16 mouse cellular contexts compared by ENCODE assay signal in genomic region chr7:113828122-113828571, GRCm38 (mm10).
DNase-seq lines count a peak whose midpoint lies in the region; ATAC-seq and TF ChIP-seq lines count a peak whose summit lies in the region.
"Had no signal": no experiment of that assay in that cellular context is flagged by ENCODE, and none has a peak within 500 bp of the region (broad histone marks: within the 10 kb centered on the region; RNA-seq: fewer than 3 reads in every experiment).

No protein-coding gene starts in this region.

- no peaks in the 10 kb centered on the region for H3K27me3 ChIP-seq in heart, embryonic 10.5 days (ENCODE audit: insufficient read depth, poor library complexity, severe bottlenecking)
- H3K27me3 ChIP-seq in forebrain, embryonic 16.5 days (replicated peaks; ENCODE audit: control insufficient read depth, insufficient read depth, low read length), result no peaks in the 10 kb centered on the region
- no peaks in the 10 kb centered on the region for H3K27me3 ChIP-seq in intestine, postnatal 0 days (replicated peaks; ENCODE audit: control insufficient read depth, insufficient read depth, low read length)
- no peaks in the 10 kb centered on the region for H3K27me3 ChIP-seq in neural tube, embryonic 14.5 days (ENCODE audit: control insufficient read depth, insufficient read depth, low read length)
- H3K27me3 ChIP-seq: liver, embryonic 15.5 days had no signal

- 48% methylated on average over 2 of the region's 2 CpGs for WGBS in heart, embryonic 10.5 days
- WGBS in forebrain, embryonic 16.5 days, result 4% methylated on average over 2 of the region's 2 CpGs
- WGBS in intestine, postnatal 0 days, result 35% methylated on average over 2 of the region's 2 CpGs
- 19% methylated on average over 2 of the region's 2 CpGs for WGBS in neural tube, embryonic 14.5 days

- H3K4me2 ChIP-seq in forebrain, embryonic 16.5 days (ENCODE audit: low read length), result no peak overlapping the region
- H3K4me2 ChIP-seq in intestine, postnatal 0 days (replicated peaks; ENCODE audit: low read depth), result 0 out of 2 replicates have a peak overlapping the region, but pooled peaks have one; percentile 1
- no peak overlapping the region for H3K4me2 ChIP-seq in neural tube, embryonic 14.5 days (ENCODE audit: low read depth, low read length)
- H3K4me2 ChIP-seq: liver, embryonic 15.5 days had no signal

- H3K4me1 ChIP-seq in heart, embryonic 10.5 days, result peaks cover 68% of the 10 kb centered on the region
- H3K4me1 ChIP-seq in forebrain, embryonic 16.5 days (replicated peaks; ENCODE audit: control insufficient read depth, insufficient read depth, low read length), result peaks cover 11% of the 10 kb centered on the region
- peaks cover 17% of the 10 kb centered on the region for H3K4me1 ChIP-seq in intestine, postnatal 0 days (replicated peaks; ENCODE audit: control insufficient read depth, insufficient read depth, low read length)
- 0 out of 2 replicates have a peak, but pooled peaks cover 2% of the 10 kb centered on the region for H3K4me1 ChIP-seq in neural tube, embryonic 14.5 days (ENCODE audit: control insufficient read depth, insufficient read depth, low read length)

- ATAC-seq in forebrain, embryonic 16.5 days, result peak; percentile 89
- peak; percentile 28; the same call in 1 of the 2 replicates for ATAC-seq in intestine, postnatal 0 days
- peak; percentile 92 for ATAC-seq in neural tube, embryonic 14.5 days (ENCODE audit: low read depth)

- no peak overlapping the region for H3K4me3 ChIP-seq in heart, embryonic 10.5 days
- no peak overlapping the region for H3K4me3 ChIP-seq in forebrain, embryonic 16.5 days (replicated peaks; ENCODE audit: low read length)
- H3K4me3 ChIP-seq in intestine, postnatal 0 days (ENCODE audit: low read depth, low read length), result no peak overlapping the region
- H3K4me3 ChIP-seq in neural tube, embryonic 14.5 days (ENCODE audit: low read depth, low read length), result no peak overlapping the region
- H3K4me3 ChIP-seq: liver, embryonic 15.5 days had no signal

- no peaks in the 10 kb centered on the region for H3K9me3 ChIP-seq in heart, embryonic 10.5 days
- H3K9me3 ChIP-seq in forebrain, embryonic 16.5 days (ENCODE audit: control insufficient read depth, low read length), result no peaks in the 10 kb centered on the region
- H3K9me3 ChIP-seq in intestine, postnatal 0 days (ENCODE audit: control insufficient read depth), result no peaks in the 10 kb centered on the region
- no peaks in the 10 kb centered on the region for H3K9me3 ChIP-seq in neural tube, embryonic 14.5 days (ENCODE audit: control insufficient read depth, low read length)
- H3K9me3 ChIP-seq: liver, embryonic 15.5 days had no signal

- H3K27ac ChIP-seq in heart, embryonic 10.5 days, result peak overlapping the region; percentile 47; the same call in 1 of the 2 replicates
- no peak overlapping the region for H3K27ac ChIP-seq in forebrain, embryonic 16.5 days (ENCODE audit: low read length)
- peak overlapping the region; percentile 37; the same call in 1 of the 2 replicates for H3K27ac ChIP-seq in intestine, postnatal 0 days (ENCODE audit: low read depth, low read length)
- H3K27ac ChIP-seq in neural tube, embryonic 14.5 days (ENCODE audit: low read depth, low read length), result peak overlapping the region; percentile 13; the same call in 1 of the 2 replicates
- H3K27ac ChIP-seq: liver, embryonic 15.5 days had no signal

- peaks cover 2% of the 10 kb centered on the region; the same call in 1 of the 2 replicates for H3K36me3 ChIP-seq in heart, embryonic 10.5 days
- no peaks in the 10 kb centered on the region for H3K36me3 ChIP-seq in forebrain, embryonic 16.5 days (ENCODE audit: control insufficient read depth, insufficient read depth)
- H3K36me3 ChIP-seq in intestine, postnatal 0 days (ENCODE audit: control insufficient read depth, insufficient read depth), result no peaks in the 10 kb centered on the region
- H3K36me3 ChIP-seq in neural tube, embryonic 14.5 days (ENCODE audit: control insufficient read depth, insufficient read depth, low read length), result no peaks in the 10 kb centered on the region
- H3K36me3 ChIP-seq: G1E; liver, embryonic 15.5 days had no signal

- TF ChIP-seq CTCF in intestine, postnatal 0 days (IDR thresholded peaks at IDR 0.05; ENCODE audit: low read depth), result no peak

- H3K9ac ChIP-seq in forebrain, embryonic 16.5 days (replicated peaks; ENCODE audit: low read depth, low read length), result no peak overlapping the region
- H3K9ac ChIP-seq in intestine, postnatal 0 days (ENCODE audit: low read depth, low read length), result no peak overlapping the region
- H3K9ac ChIP-seq in neural tube, embryonic 14.5 days (replicated peaks; ENCODE audit: low read depth, low read length), result no peak overlapping the region
- H3K9ac ChIP-seq: liver, embryonic 15.5 days had no signal

- DNase-seq in heart, embryonic 10.5 days (ENCODE audit: low spot score), result no peak
- DNase-seq in heart, adult 9 months (ENCODE audit: low spot score in 2 of 2), result no peak
- no peak for DNase-seq in cerebellum, adult 11 months
- no peak for DNase-seq in testis, postnatal 14 days (ENCODE audit: low spot score)
- DNase-seq in lung, postnatal 36 days, result no peak
- DNase-seq: B cell, adult 2 months; cerebellum, postnatal 10 days; gastrocnemius, postnatal 25 days; heart, postnatal 10 days; kidney, adult 8-10 months; thymus, postnatal 25 days had no signal

Comparison
In these comparisons a context has a peak if more than half of its experiments do, and no peak if none do; other contexts are left out.
1. ATAC-seq: peak in every context shown above with its lines; median percentile 92 in neural tube, embryonic 14.5 days; 89 in forebrain, embryonic 16.5 days; 28 in intestine, postnatal 0 days.